Mouse (Mus musculus): Measurements from ENCODE around the gene Nat8. TPM values are rescaled to one million over a fixed set of nuclear protein-coding genes. Genes with fewer than 3 reads are reported as not detected.
"Not testable (repeated sequence)": the region's sequence is repeated elsewhere in the genome, so short reads cannot be mapped to it uniquely, and the experiment has no call there.

The Nat8 gene
- polyA plus RNA-seq, 1 experiment = not detected

DNA sequence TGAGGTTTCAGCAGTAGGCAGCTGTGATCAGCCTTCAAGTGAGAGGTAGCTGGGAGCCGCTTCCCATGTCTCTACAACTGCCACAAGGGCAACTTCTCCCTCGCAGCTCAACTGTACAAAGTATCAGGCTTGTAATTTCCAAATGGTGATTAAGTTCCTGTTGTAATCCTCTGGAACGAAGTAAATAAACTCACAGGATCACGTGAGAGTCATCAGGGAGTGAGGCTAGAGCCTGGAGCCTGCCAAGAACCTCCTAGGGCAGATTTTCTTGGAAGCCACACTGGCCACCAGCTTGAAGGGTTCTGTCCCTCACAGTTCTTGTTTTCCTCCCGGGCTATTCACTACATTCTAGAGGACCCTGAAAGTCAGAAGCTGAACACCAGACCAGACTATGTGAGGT lies 28.7 kb downstream of the Nat8 start:
- not testable (repeated sequence) for H3K4me3 ChIP-seq; H3K79me2 ChIP-seq (ENCODE audit: control insufficient read depth, insufficient read depth); H3K4me2 ChIP-seq (ENCODE audit: low read depth); H3K36me3 ChIP-seq (ENCODE audit: control insufficient read depth, insufficient read depth); H3K27me3 ChIP-seq (ENCODE audit: control insufficient read depth, insufficient read depth, insufficient read length); H3ac ChIP-seq (ENCODE audit: control insufficient read depth, insufficient read length)

Other genes with a start within 250 kb of the Nat8 start
- 0.62 TPM for gene Alms1, start 244.6 kb downstream of the Nat8 start, polyA plus RNA-seq (2012; fragmentation: generic; extraction: Trizol)
- not detected for gene Nat8f7, start 118.9 kb downstream of the Nat8 start, polyA plus RNA-seq (2012; fragmentation: generic; extraction: Trizol)
- gene Nat8f3, start 66.3 kb downstream of the Nat8 start, polyA plus RNA-seq (2012; fragmentation: generic; extraction: Trizol) = not detected
- gene Nat8f6, start 11.1 kb downstream of the Nat8 start, polyA plus RNA-seq (2012; fragmentation: generic; extraction: Trizol) = not detected
- gene Nat8f5, start 11.1 kb downstream of the Nat8 start, polyA plus RNA-seq (2012; fragmentation: generic; extraction: Trizol) = not detected
- not detected for gene Nat8f2, start 37.1 kb upstream of the Nat8 start, polyA plus RNA-seq (2012; fragmentation: generic; extraction: Trizol)
- gene Nat8f4, start 72.8 kb upstream of the Nat8 start, polyA plus RNA-seq (2012; fragmentation: generic; extraction: Trizol) = 0.31 TPM
- 19.8 TPM for gene Tprkb, start 79.8 kb upstream of the Nat8 start, polyA plus RNA-seq (2012; fragmentation: generic; extraction: Trizol)
- gene Nat8f1, start 83.6 kb upstream of the Nat8 start, polyA plus RNA-seq (2012; fragmentation: generic; extraction: Trizol) = 3.8 TPM
- 20.8 TPM for gene Dusp11, start 129.6 kb upstream of the Nat8 start, polyA plus RNA-seq (2012; fragmentation: generic; extraction: Trizol)
- not detected for gene Figla, start 184.1 kb upstream of the Nat8 start, polyA plus RNA-seq (2012; fragmentation: generic; extraction: Trizol)
- 3.6 TPM for gene Add2, start 196.6 kb upstream of the Nat8 start, polyA plus RNA-seq (2012; fragmentation: generic; extraction: Trizol)